In genomic region chr7:125578106-125578505, GRCm38 (mm10) we compare ENCODE assay signal across 11 mouse cellular contexts.
"Had no signal": no experiment of that assay in that cellular context is flagged by ENCODE, and none has a peak within 500 bp of the region (broad histone marks: within the 10 kb centered on the region; RNA-seq: fewer than 3 reads in every experiment).

No protein-coding gene starts in this region.

- H3K9ac ChIP-seq: limb, embryonic 15.5 days; liver, embryonic 13.5 days; midbrain, embryonic 15.5 days; neural tube, embryonic 13.5 days had no signal

- H3K27ac ChIP-seq: left cerebral cortex, adult 2 months; limb, embryonic 15.5 days; liver, embryonic 13.5 days; midbrain, embryonic 15.5 days; neural tube, embryonic 13.5 days had no signal

- H3K4me3 ChIP-seq: left cerebral cortex, adult 2 months; limb, embryonic 15.5 days; liver, embryonic 13.5 days; midbrain, embryonic 15.5 days; neural tube, embryonic 13.5 days had no signal

- H3K9me3 ChIP-seq: limb, embryonic 15.5 days; liver, embryonic 13.5 days; midbrain, embryonic 15.5 days; neural tube, embryonic 13.5 days had no signal

- H3K27me3 ChIP-seq: limb, embryonic 15.5 days; liver, embryonic 13.5 days; midbrain, embryonic 15.5 days; neural tube, embryonic 13.5 days had no signal

- DNase-seq: kidney, postnatal 25 days; liver, embryonic 13.5 days; lung, adult 18-20 months; lung, postnatal 36 days; retina, postnatal 1 day; right cerebral cortex, postnatal 4 days had no signal

- H3K36me3 ChIP-seq: midbrain, embryonic 15.5 days; neural tube, embryonic 13.5 days had no signal

- H3K4me2 ChIP-seq: limb, embryonic 15.5 days; liver, embryonic 13.5 days; midbrain, embryonic 11.5 days; midbrain, embryonic 15.5 days; neural tube, embryonic 13.5 days had no signal

- ATAC-seq: midbrain, embryonic 15.5 days had no signal
